Mouse (Mus musculus) liver, adult 2 months (tissue): ENCODE measurements around the gene Cdk19.
"Not testable (repeated sequence)": the region's sequence is repeated elsewhere in the genome, so short reads cannot be mapped to it uniquely, and the experiment has no call there.

ENCODE experiments used
- CTCF ChIP-seq: fragments of 200-500 bp; IDR thresholded peaks from 2 replicates; pipeline ENCODE4 v1.5.1; 2011; ENCODE audit warnings: low read depth, low read length, control low read depth
- POLR2A ChIP-seq: fragments of 200-500 bp; IDR thresholded peaks from 2 replicates; pipeline ENCODE4 v1.6.1; 2011; ENCODE audit warnings: low read length, control low read depth; ENCODE audit not compliant: insufficient read depth; ENCODE audit errors: extremely low read depth

- not testable (repeated sequence) for TF ChIP-seq CTCF, POLR2A
Measured at GRCm38 (mm10) chr10:40532586-40532985, 193.2 kb downstream of the Cdk19 start.
